Mouse (Mus musculus) left cerebral cortex, adult 6 months (tissue): ENCODE results near the gene Snx15. TPM values are rescaled to one million over a fixed set of nuclear protein-coding genes. Genes with fewer than 3 reads are reported as not detected.

Source experiments
- long read RNA-seq, 2 experiments: library from polyadenylated mRNA; unstranded; transcript quantifications; one replicate each; pipeline ENCODE4 v2.0.0; 2019 to 2020
- polyA plus RNA-seq: library from polyadenylated mRNA; unstranded; fragments of <200 nt; fragmentation: Nextera tagmentation; gene quantifications from 2 replicates; pipeline ENCODE4 v1.2.3, GENCODE M21; 2021

Gene Snx15
- 63.9 and 70.7 TPM in 2 replicates for polyA plus RNA-seq
- long read RNA-seq, experiment 1, transcript Snx15-201 (8 exons, 1,635 nt), result major isoform, 172 of 253 reads
- long read RNA-seq, experiment 1, partial matches to known transcripts, result 4 of 253 reads
- long read RNA-seq, experiment 1, other reads (novel, unspliced or antisense), result 77 of 253 reads
- long read RNA-seq, experiment 2, transcript Snx15-201 (8 exons, 1,635 nt), result major isoform, 80 of 113 reads
- long read RNA-seq, experiment 2, partial matches to known transcripts, result 5 of 113 reads
- long read RNA-seq, experiment 2, other reads (novel, unspliced or antisense), result 28 of 113 reads

GRCm38 (mm10) chr19:6127760-6128341, at the start of gene Snx15:
Snx15 (minus strand) TSS chr19:6128304.

GRCm38 (mm10) chr19:6141394-6141749, 13.3 kb upstream of the Snx15 start, which contains the start of gene Arl2:
Arl2 (minus strand) TSS chr19:6141548.

GRCm38 (mm10) chr19:6140678-6141393, 12.7 kb upstream of the Snx15 start, which contains the start of gene Batf2:
Batf2 (plus strand) TSS chr19:6140983.

GRCm38 (mm10) chr19:6117986-6118676, 10.0 kb downstream of the Snx15 start, which contains the start of gene Sac3d1:
Sac3d1 (minus strand) TSS chr19:6118650.

GRCm38 (mm10) chr19:6105586-6105985, 22.5 kb downstream of the Snx15 start, which contains the start of gene Naaladl1:
Naaladl1 (plus strand) TSS chr19:6105782.

GRCm38 (mm10) chr19:6094119-6094518, 34.0 kb downstream of the Snx15 start, which contains the start of gene AC131692.1:
AC131692.1 (plus strand) TSS chr19:6094419.

GRCm38 (mm10) chr19:6084478-6085248, 43.4 kb downstream of the Snx15 start, which contains the start of the genes Zfpl1 and Cdca5:
Zfpl1 (minus strand) TSS chr19:6084956.
Cdca5 (plus strand) TSS chr19:6084983.

GRCm38 (mm10) chr19:6082156-6082555, 45.9 kb downstream of the Snx15 start, which contains the start of gene Gm28374:
Gm28374 (minus strand) TSS chr19:6082256.

GRCm38 (mm10) chr19:6079983-6080480, 48.1 kb downstream of the Snx15 start, which contains the start of gene Tmem262:
Tmem262 (plus strand) TSS chr19:6080033.

GRCm38 (mm10) chr19:6076564-6077393, 51.3 kb downstream of the Snx15 start, which contains the start of gene Vps51:
Vps51 (minus strand) TSS chr19:6077231.

Other genes starting within 250 kb of the Snx15 start
- gene Tigd3, start 234.2 kb downstream of the Snx15 start, polyA plus RNA-seq, result 1.1 and 1.3 TPM in 2 replicates
- 31.6 and 39.7 TPM in 2 replicates for gene Dpf2, start 215.3 kb downstream of the Snx15 start, polyA plus RNA-seq
- gene Cdc42ep2, start 203.5 kb downstream of the Snx15 start, polyA plus RNA-seq, result 10.3 and 11.5 TPM in 2 replicates
- 1.9 and 3.1 TPM in 2 replicates for gene Pola2, start 164.1 kb downstream of the Snx15 start, polyA plus RNA-seq
- gene Slc22a20, start 142.2 kb downstream of the Snx15 start, polyA plus RNA-seq, result not detected in 2 replicates
- gene Capn1, start 112.4 kb downstream of the Snx15 start, polyA plus RNA-seq, result 1.5 and 7.2 TPM in 2 replicates
- 28.4 and 36.3 TPM in 2 replicates for gene Syvn1, start 81.7 kb downstream of the Snx15 start, polyA plus RNA-seq
- 48.7 and 64.5 TPM in 2 replicates for gene Mrpl49, start 70.5 kb downstream of the Snx15 start, polyA plus RNA-seq
- gene Fau, start 70.5 kb downstream of the Snx15 start, polyA plus RNA-seq, result 3,354 and 3,515 TPM in 2 replicates
- gene Znhit2, start 67.1 kb downstream of the Snx15 start, polyA plus RNA-seq, result 65.8 and 70.2 TPM in 2 replicates
- 19.1 and 28.0 TPM in 2 replicates for gene Tm7sf2, start 59.9 kb downstream of the Snx15 start, polyA plus RNA-seq
- gene Vps51, start 51.1 kb downstream of the Snx15 start, polyA plus RNA-seq, result 66.0 and 72.3 TPM in 2 replicates
- gene Tmem262, start 48.3 kb downstream of the Snx15 start, polyA plus RNA-seq, result not detected in 2 replicates
- 0.30 and 0.31 TPM in 2 replicates for gene Gm28374, start 46.0 kb downstream of the Snx15 start, polyA plus RNA-seq
- 55.1 and 67.5 TPM in 2 replicates for gene Zfpl1, start 43.3 kb downstream of the Snx15 start, polyA plus RNA-seq
- 0.08 and 0.12 TPM in 2 replicates for gene Cdca5, start 43.3 kb downstream of the Snx15 start, polyA plus RNA-seq
- not detected in 2 replicates for gene AC131692.1, start 33.9 kb downstream of the Snx15 start, polyA plus RNA-seq
- 0.07 and 0.18 TPM in 2 replicates for gene Naaladl1, start 22.5 kb downstream of the Snx15 start, polyA plus RNA-seq
- gene Sac3d1, start 9.7 kb downstream of the Snx15 start, polyA plus RNA-seq, result 48.7 and 63.2 TPM in 2 replicates
- 0.19 TPM in 1 of 2 replicates, not detected in the other for gene Batf2, start 12.7 kb upstream of the Snx15 start, polyA plus RNA-seq
- 175 and 184 TPM in 2 replicates for gene Arl2, start 13.2 kb upstream of the Snx15 start, polyA plus RNA-seq
- gene Majin, start 56.1 kb upstream of the Snx15 start, polyA plus RNA-seq, result not detected in 2 replicates
- gene Gpha2, start 98.1 kb upstream of the Snx15 start, polyA plus RNA-seq, result not detected in 2 replicates
- gene Ppp2r5b, start 107.6 kb upstream of the Snx15 start, polyA plus RNA-seq, result 32.1 and 73.3 TPM in 2 replicates
- 6.0 and 7.8 TPM in 2 replicates for gene Atg2a, start 113.4 kb upstream of the Snx15 start, polyA plus RNA-seq
- 17.3 and 24.9 TPM in 2 replicates for gene Ehd1, start 148.4 kb upstream of the Snx15 start, polyA plus RNA-seq
- gene Cdc42bpg, start 178.2 kb upstream of the Snx15 start, polyA plus RNA-seq, result 0.04 and 0.33 TPM in 2 replicates
- 26.7 and 28.0 TPM in 2 replicates for gene Men1, start 206.7 kb upstream of the Snx15 start, polyA plus RNA-seq
- 32.7 and 67.3 TPM in 2 replicates for gene Map4k2, start 212.8 kb upstream of the Snx15 start, polyA plus RNA-seq
- 44.7 and 74.4 TPM in 2 replicates for gene Sf1, start 235.4 kb upstream of the Snx15 start, polyA plus RNA-seq